Mouse (Mus musculus) megakaryocyte-erythroid progenitor cell, adult 5 weeks (primary cell): ENCODE results near the gene Jph4. TPM values are rescaled to one million over a fixed set of nuclear protein-coding genes. Genes with fewer than 3 reads are reported as not detected.

Experiments used
- polyA plus RNA-seq: library from polyadenylated mRNA; stranded (reverse); fragments of >175 nt; gene quantifications from 2 replicates; pipeline ENCODE4 v1.2.3, GENCODE M21; 2012

The Jph4 gene
- polyA plus RNA-seq = 0.10 and 0.16 TPM in 2 replicates

GRCm38 (mm10) chr14:55116425-55117200, at the start of gene Jph4:
TSS of gene Jph4 (minus strand) at chr14:55116935.

GRCm38 (mm10) chr14:55105836-55106809, 10.6 kb downstream of the Jph4 start, which contains the start of gene Ap1g2:
TSS of gene Ap1g2 (minus strand) at chr14:55106593.

GRCm38 (mm10) chr14:55094704-55095231, 22.0 kb downstream of the Jph4 start, which contains the start of gene Thtpa:
TSS of gene Thtpa (plus strand) at chr14:55094784.

GRCm38 (mm10) chr14:55092011-55092577, 24.6 kb downstream of the Jph4 start, which contains the start of gene Zfhx2:
TSS of gene Zfhx2 (minus strand) at chr14:55092324.

Other genes with a start within 250 kb of the Jph4 start
- 2.0 and 2.2 TPM in 2 replicates for gene Homez, start 246.0 kb downstream of the Jph4 start, polyA plus RNA-seq
- 8.8 and 12.7 TPM in 2 replicates for gene Ppp1r3e, start 239.4 kb downstream of the Jph4 start, polyA plus RNA-seq
- gene Bcl2l2, start 233.6 kb downstream of the Jph4 start, polyA plus RNA-seq = 25.6 and 34.5 TPM in 2 replicates
- 0.82 and 5.2 TPM in 2 replicates for gene Gm20521, start 233.5 kb downstream of the Jph4 start, polyA plus RNA-seq
- 282 and 412 TPM in 2 replicates for gene Pabpn1, start 224.4 kb downstream of the Jph4 start, polyA plus RNA-seq
- 6.5 and 12.9 TPM in 2 replicates for gene Slc22a17, start 203.8 kb downstream of the Jph4 start, polyA plus RNA-seq
- 0.08 TPM in 1 of 2 replicates, not detected in the other for gene Efs, start 190.8 kb downstream of the Jph4 start, polyA plus RNA-seq
- not detected in 2 replicates for gene Il25, start 184.2 kb downstream of the Jph4 start, polyA plus RNA-seq
- gene Cmtm5, start 180.7 kb downstream of the Jph4 start, polyA plus RNA-seq = not detected in 2 replicates
- gene Myh6, start 150.0 kb downstream of the Jph4 start, polyA plus RNA-seq = not detected in 2 replicates
- gene Gm17428, start 140.0 kb downstream of the Jph4 start, polyA plus RNA-seq = not detected in 2 replicates
- not detected in 2 replicates for gene Myh7, start 122.3 kb downstream of the Jph4 start, polyA plus RNA-seq
- gene Ngdn, start 101.5 kb downstream of the Jph4 start, polyA plus RNA-seq = 41.1 and 54.2 TPM in 2 replicates
- gene Zfhx2, start 24.6 kb downstream of the Jph4 start, polyA plus RNA-seq = 7.3 and 10.8 TPM in 2 replicates
- 2.0 and 2.5 TPM in 2 replicates for gene Thtpa, start 22.2 kb downstream of the Jph4 start, polyA plus RNA-seq
- gene Ap1g2, start 10.3 kb downstream of the Jph4 start, polyA plus RNA-seq = 19.5 and 24.1 TPM in 2 replicates
- not detected in 2 replicates for gene Dhrs2, start 105.1 kb upstream of the Jph4 start, polyA plus RNA-seq